Mouse (Mus musculus) neural tube, embryonic 11.5 days (tissue): ENCODE measurements around the gene Atp11b. TPM values are rescaled to one million over a fixed set of nuclear protein-coding genes. Genes with fewer than 3 reads are reported as not detected.

ENCODE experiments used
- ATAC-seq: fragments of 200-750 bp; cut with Nextera tagmentation; 2 replicates; pipeline ENCODE4 v1.8.0; 2017; ENCODE audit warnings: moderate number of reproducible peaks, mild to moderate bottlenecking, moderate TSS enrichment, moderate library complexity; ENCODE audit not compliant: insufficient read depth, low FRiP score, low TSS enrichment
- DNase-seq: peaks from one replicate; pipeline ENCODE4 v3.0.0-alpha.2; 2015; ENCODE audit warnings: low spot score
- H3K27ac ChIP-seq: fragments of 300-500 bp; sonication (generic); 2 replicates; pipeline ENCODE4 v1.5.1; 2014; ENCODE audit warnings: low read depth, mild to moderate bottlenecking, low read length
- H3K27me3 ChIP-seq: fragments of 300-500 bp; sonication (generic); 2 replicates; pipeline ENCODE4 v1.6.1; 2014; ENCODE audit warnings: mild to moderate bottlenecking, low read length, mixed read lengths; ENCODE audit not compliant: control insufficient read depth, insufficient read depth
- H3K36me3 ChIP-seq: fragments of 300-500 bp; sonication (generic); 2 replicates; pipeline ENCODE4 v1.6.1; 2014; ENCODE audit warnings: mild to moderate bottlenecking, low read length, moderate library complexity, mixed read lengths; ENCODE audit not compliant: control insufficient read depth, insufficient read depth
- H3K4me1 ChIP-seq: fragments of 300-500 bp; sonication (generic); 2 replicates; pipeline ENCODE4 v1.6.1; 2014; ENCODE audit warnings: low read length, mixed read lengths; ENCODE audit not compliant: control insufficient read depth, insufficient read depth
- H3K4me2 ChIP-seq: fragments of 300-500 bp; sonication (generic); 2 replicates; pipeline ENCODE4 v1.6.1; 2014; ENCODE audit warnings: low read depth, mild to moderate bottlenecking, moderate library complexity
- H3K4me3 ChIP-seq: fragments of 300-500 bp; sonication (generic); 2 replicates; pipeline ENCODE4 v1.5.1; 2014; ENCODE audit warnings: low read depth, low read length
- H3K9ac ChIP-seq: fragments of 300-500 bp; sonication (generic); 2 replicates; pipeline ENCODE4 v1.6.1; 2014; ENCODE audit warnings: mild to moderate bottlenecking, low read length
- H3K9me3 ChIP-seq: fragments of 300-500 bp; sonication (generic); 2 replicates; pipeline ENCODE4 v1.6.1; 2016; ENCODE audit warnings: low read length; ENCODE audit not compliant: control insufficient read depth
- WGBS: fragments of 180-500 bp; shearing (Covaris S2); extraction: QIAGEN DNeasy Blood & Tissue Kit; methylation state at CpG from one replicate; pipeline ENCODE4 v1.1.7; 2014; 5-methylcytosine and 5-hydroxymethylcytosine counted together
- polyA plus RNA-seq: library from polyadenylated mRNA; unstranded; fragments of >200 nt; fragmentation: Nextera tagmentation; extraction: Ambion mirVana; gene quantifications from 2 replicates; pipeline ENCODE4 v1.2.1, GENCODE M21; 2014

The Atp11b gene
- 34.4 and 36.9 TPM in 2 replicates for polyA plus RNA-seq

GRCm38 (mm10) chr3:35753825-35754767 lies at the start of gene Atp11b:
Gene Atp11b, plus strand, starts transcription at chr3:35754106.
- peak; percentile 86 for DNase-seq
- H3K4me2 ChIP-seq: peak within 1 kb of the TSS; percentile 60
- peak within 1 kb of the TSS; percentile 82 for H3K4me3 ChIP-seq
- under 1% methylated on average over 108 of the region's 114 CpGs for WGBS
- peak within 1 kb of the TSS; percentile 78 for H3K27ac ChIP-seq
- H3K36me3 ChIP-seq: no peaks in the 10 kb centered on the region
- peak; percentile 92 for ATAC-seq
- H3K4me1 ChIP-seq: peaks cover 6% of the 10 kb centered on the region; the same call in 1 of the 2 replicates
- no peaks in the 10 kb centered on the region for H3K9me3 ChIP-seq
- peak within 1 kb of the TSS; percentile 83 for H3K9ac ChIP-seq
- no peaks in the 10 kb centered on the region for H3K27me3 ChIP-seq

DNA sequence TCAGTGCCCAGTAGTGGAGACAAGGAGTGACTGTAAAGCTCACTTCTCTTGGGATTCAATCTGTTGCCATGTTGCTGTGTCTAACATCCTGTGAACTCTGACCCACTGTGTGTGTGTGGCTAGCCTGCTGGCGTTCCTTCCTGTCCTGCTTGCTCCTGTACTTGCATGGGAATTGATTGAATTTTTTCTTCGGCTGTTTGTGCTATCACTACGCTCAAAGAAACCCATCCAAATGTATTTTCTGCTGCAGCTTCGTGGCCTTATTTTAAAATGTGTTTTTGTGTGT lies 49.6 kb upstream of the Atp11b start:
- 72% methylated on average over 4 of the region's 4 CpGs for WGBS
- H3K4me1 ChIP-seq: no peaks in the 10 kb centered on the region
- no peaks in the 10 kb centered on the region for H3K36me3 ChIP-seq
- ATAC-seq (no peak), DNase-seq (no peak)
- H3K9me3 ChIP-seq: no peaks in the 10 kb centered on the region
- no peak overlapping the region for H3K27ac ChIP-seq
- H3K4me3 ChIP-seq: no peak overlapping the region
- no peaks in the 10 kb centered on the region for H3K27me3 ChIP-seq
- H3K9ac ChIP-seq: no peak overlapping the region
- no peak overlapping the region for H3K4me2 ChIP-seq

- H3K27me3 ChIP-seq: no peaks in the 10 kb centered on the region
- H3K9me3 ChIP-seq: no peaks in the 10 kb centered on the region
- no peak for DNase-seq
- H3K36me3 ChIP-seq: no peaks in the 10 kb centered on the region
- no peak for ATAC-seq
- H3K9ac ChIP-seq: no peak overlapping the region
- WGBS: 84% methylated on average over 8 of the region's 8 CpGs
- H3K27ac ChIP-seq: no peak overlapping the region
- no peaks in the 10 kb centered on the region for H3K4me1 ChIP-seq
- H3K4me3 ChIP-seq: no peak overlapping the region
- no peak overlapping the region for H3K4me2 ChIP-seq
Measured at GRCm38 (mm10) chr3:35719531-35720205, 34.2 kb upstream of the Atp11b start.

DNA sequence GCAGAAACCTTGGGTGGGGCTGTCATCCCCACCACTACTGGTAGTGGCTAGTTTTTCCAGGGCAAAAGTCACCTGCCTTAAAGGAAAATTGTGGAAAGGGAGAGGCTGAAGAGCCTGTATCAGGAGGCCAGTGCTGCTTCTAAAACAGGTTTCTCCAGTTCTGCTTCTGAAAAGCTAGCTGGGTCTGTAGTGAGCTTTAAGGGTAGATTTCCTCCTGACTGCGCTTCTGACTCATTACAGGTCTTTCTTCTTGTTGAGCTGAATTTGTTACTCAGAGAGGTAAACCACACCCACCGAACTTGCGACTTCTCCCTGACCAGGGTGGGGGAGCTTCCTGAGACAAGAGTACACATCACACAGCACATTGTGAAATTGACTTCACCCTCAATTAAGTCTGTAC lies 33.1 kb upstream of the Atp11b start:
- H3K4me1 ChIP-seq: no peaks in the 10 kb centered on the region
- 79% methylated on average over 3 of the region's 3 CpGs for WGBS
- no peak overlapping the region for H3K27ac ChIP-seq
- DNase-seq (no peak), ATAC-seq (no peak)
- no peaks in the 10 kb centered on the region for H3K9me3 ChIP-seq
- H3K36me3 ChIP-seq: no peaks in the 10 kb centered on the region
- no peak overlapping the region for H3K4me3 ChIP-seq
- no peaks in the 10 kb centered on the region for H3K27me3 ChIP-seq
- no peak overlapping the region for H3K9ac ChIP-seq
- no peak overlapping the region for H3K4me2 ChIP-seq

- Histone ChIP-seq H3K9ac (no peak overlapping the region), H3K36me3 (no peaks in the 10 kb centered on the region), H3K4me3 (no peak overlapping the region), H3K4me2 (no peak overlapping the region), H3K27ac (no peak overlapping the region), H3K27me3 (no peaks in the 10 kb centered on the region), H3K9me3 (no peaks in the 10 kb centered on the region), H3K4me1 (no peaks in the 10 kb centered on the region)
- no peak for DNase-seq
- no peak for ATAC-seq
- WGBS: 80% methylated on average over 4 of the region's 4 CpGs
Measured at GRCm38 (mm10) chr3:35721818-35722446, 32.0 kb upstream of the Atp11b start.

DNA sequence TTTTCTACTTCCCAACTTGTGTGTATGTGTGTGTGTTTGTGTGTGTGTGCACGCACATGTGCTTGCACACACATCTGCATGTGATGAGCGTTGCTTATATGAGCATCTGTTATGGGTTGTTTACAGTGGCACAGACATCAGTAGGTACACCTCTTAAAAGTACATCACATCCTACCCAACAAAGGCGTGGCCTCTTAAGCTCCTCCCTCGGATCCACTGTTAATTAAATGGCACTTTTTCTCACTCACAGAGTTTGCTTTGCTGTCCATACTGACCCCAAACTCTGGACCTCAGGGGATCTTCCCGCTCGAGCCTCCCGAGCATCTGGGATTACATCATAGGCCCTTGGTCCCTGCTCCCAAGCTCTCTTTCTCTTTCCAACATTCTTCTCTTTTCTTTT lies 31.1 kb upstream of the Atp11b start:
- Histone ChIP-seq H3K4me2 (no peak overlapping the region), H3K36me3 (no peaks in the 10 kb centered on the region), H3K27me3 (no peaks in the 10 kb centered on the region), H3K27ac (no peak overlapping the region), H3K4me1 (no peaks in the 10 kb centered on the region), H3K4me3 (no peak overlapping the region), H3K9me3 (no peaks in the 10 kb centered on the region), H3K9ac (no peak overlapping the region)
- ATAC-seq (no peak), DNase-seq (no peak)
- 91% methylated on average over 7 of the region's 7 CpGs for WGBS

DNA sequence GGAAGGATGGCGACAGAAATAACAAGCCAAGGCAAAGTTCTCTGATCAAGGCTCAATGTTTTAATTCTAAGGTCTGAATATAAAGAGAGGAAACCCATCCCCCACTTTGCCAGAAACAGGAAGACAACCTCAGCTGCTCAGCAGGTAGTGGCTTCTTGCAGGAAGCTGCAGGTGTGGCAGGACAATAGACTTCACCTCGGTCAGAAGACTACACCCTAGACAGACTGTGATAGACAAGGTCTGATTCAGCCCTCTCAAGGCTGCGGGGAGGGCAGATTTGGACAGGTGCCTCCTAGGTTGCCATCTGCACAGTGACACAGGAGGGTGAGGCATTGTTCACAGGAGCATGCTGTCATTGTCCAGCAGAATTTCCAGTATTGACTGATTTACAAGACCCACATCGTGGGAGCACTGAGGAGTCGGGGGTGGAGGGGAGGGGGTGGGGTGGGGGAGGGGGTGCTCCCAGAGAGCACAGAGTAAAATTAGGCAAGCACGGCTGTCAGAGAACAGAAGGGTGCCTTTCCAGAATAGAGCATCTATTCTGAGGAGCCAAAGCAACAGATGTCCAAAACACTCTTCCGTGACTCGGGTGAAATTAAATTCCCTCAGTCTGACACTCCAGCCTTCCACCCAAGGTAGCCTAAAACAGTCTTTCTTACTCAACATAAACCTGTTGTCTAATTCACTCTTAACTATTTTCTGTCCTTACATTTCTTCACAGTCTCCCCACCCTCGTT lies 30.2 kb upstream of the Atp11b start:
- Histone ChIP-seq H3K36me3 (no peaks in the 10 kb centered on the region), H3K9ac (no peak overlapping the region), H3K4me2 (no peak overlapping the region), H3K9me3 (no peaks in the 10 kb centered on the region), H3K27ac (no peak overlapping the region), H3K4me3 (no peak overlapping the region), H3K27me3 (no peaks in the 10 kb centered on the region), H3K4me1 (no peaks in the 10 kb centered on the region)
- ATAC-seq (no peak), DNase-seq (no peak)
- 49% methylated on average over 9 of the region's 9 CpGs for whole genome bisulfite sequencing

DNA sequence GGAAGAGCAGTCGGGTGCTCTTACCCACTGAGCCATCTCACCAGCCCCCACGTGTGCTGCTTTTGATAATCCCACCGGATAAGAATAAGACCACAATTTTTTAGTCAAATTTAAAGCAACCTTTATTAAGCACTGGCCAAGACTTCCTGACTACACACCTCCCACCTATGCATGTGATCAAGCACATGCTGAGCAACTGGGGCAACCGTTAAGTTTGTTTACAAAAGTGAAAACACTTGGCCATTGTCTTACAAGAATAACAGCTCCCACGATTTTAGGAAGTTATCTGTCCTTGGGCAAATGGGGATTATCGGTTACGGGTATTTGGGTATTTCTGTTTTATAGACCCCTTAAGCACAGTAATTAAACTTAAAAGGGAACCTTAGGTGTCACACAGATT lies 28.8 kb upstream of the Atp11b start:
- Histone ChIP-seq H3K4me1 (no peaks in the 10 kb centered on the region), H3K27ac (no peak overlapping the region), H3K9me3 (no peaks in the 10 kb centered on the region), H3K9ac (no peak overlapping the region), H3K27me3 (no peaks in the 10 kb centered on the region), H3K4me3 (no peak overlapping the region), H3K36me3 (no peaks in the 10 kb centered on the region), H3K4me2 (no peak overlapping the region)
- no peak for DNase-seq
- ATAC-seq: no peak
- WGBS: 66% methylated on average over 7 of the region's 7 CpGs
